Mouse (Mus musculus) adrenal gland, adult 2 months (tissue): ENCODE results near the gene Ndufs8. TPM values are rescaled to one million over a fixed set of nuclear protein-coding genes. Genes with fewer than 3 reads are reported as not detected.

Source experiments
- DNase-seq: peaks from one replicate; pipeline ENCODE4 v3.0.0; 2021
- polyA plus RNA-seq: library from polyadenylated mRNA; depleted of rRNA; stranded (reverse); fragments of >200 nt; gene quantifications from 2 replicates; pipeline ENCODE4 v1.2.3, GENCODE M21; 2012
- total RNA-seq, 2 experiments: library from RNA; stranded (reverse); gene quantifications; 2 replicates each; pipeline ENCODE4 v1.2.3; 2021

The Ndufs8 gene
- total and polyA plus RNA-seq, 3 experiments = 376 to 420 (median 380) TPM

DNA sequence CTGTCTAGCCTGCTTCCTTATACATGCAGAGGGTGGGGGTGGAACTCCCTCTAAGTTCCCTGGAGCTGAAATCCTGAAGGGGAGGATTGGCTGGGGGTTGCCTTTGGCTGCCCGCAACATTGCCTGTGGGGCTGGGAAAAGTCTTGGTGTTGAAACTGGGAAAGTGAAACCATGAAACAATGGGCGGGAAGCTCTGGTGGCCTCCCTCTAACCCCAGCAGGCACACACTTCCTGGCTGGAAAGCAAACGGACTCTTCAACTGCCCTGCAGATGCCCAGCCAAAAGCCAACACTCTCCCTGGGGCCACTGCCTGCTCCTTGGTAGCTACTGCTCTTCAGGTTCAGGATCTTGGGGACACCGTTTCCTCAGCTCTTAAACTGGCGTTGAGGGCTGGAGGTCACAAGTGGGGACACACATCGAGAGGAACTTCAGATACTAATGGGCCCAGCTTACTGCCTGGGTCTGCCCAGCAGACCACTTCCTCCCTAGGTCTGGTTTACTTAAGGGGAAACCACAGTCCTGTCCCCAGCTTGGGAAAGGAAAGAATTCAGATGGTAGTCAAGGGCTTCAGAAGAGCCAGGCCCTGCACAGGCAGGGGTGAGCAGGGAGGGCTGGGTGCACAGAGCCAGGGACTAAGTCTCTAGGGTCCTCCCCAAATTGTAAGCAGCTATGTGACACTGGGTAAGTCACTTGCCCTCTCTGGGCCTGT is 7.2 kb downstream of the Ndufs8 start:
- DNase-seq = peak; percentile 71

DNA sequence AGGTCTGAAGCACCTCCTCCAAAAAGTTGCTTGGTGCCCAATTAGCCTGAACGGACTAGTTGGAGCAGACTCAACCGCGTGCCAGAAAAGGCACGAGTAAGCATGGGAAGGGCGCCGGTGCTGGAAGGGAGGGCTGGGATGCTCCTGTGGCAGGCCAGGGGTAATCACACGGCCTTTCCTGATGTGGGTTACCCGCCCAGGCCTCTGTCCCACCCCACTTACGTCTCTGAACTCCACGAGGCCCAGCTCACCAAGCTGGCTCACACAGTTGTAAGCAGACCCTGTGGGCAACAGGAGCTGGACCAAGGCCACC is 8.3 kb downstream of the Ndufs8 start:
- no peak for DNase-seq

DNA sequence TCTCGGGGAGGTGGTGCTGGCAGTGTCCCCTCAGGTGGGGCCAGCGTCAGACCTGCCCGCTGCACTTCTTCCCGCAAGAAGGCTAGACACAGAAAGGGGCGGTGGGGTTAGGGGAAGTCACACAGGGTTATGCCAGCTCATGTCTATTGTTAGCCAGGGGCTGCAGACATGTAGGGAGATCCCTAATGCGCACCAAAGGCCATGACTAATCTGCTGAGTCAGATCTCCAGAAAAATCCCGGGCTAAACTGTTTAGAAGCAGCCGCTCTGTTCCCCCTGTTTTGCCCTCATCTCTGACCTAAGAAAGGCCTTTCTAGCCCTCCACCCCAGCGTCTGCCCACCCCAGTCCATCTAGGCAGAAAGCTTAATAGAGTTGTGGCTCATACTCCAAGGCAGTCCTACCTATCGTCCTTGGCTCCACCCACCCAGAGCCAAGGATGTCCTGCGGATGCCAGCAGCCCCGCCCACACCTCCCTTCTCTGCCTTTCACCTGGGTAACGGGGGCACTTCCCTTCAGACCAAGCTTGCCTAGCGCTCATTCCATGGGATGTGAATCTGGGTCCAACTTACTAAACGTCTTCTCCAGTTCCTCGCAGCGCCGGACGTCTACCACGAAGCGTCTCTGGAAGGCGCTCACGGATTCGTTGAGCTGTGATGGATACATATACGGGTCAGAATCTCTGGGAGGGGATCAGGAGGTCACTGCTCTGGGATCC is 8.8 kb downstream of the Ndufs8 start:
- no peak for DNase-seq

DNA sequence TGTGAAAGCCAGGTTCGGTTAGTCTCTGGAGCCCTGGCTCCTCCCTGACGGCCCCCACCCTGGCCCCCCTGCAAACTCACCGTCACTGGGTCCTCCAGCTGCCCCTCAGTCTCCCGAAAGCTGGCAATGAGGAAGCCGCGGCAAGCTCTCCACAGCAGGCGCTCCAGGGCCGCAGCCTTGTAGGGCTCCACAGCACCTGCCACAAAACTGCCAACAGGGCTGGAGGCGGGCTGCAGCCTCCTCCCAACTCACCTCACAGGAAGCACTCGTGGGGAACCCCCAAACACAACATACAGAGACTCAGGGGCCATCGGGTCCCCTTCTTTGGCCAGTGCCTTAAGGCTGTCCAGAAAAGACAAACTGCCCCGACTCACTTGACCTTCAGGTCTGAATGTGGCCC is 9.6 kb downstream of the Ndufs8 start:
- DNase-seq = no peak

DNA sequence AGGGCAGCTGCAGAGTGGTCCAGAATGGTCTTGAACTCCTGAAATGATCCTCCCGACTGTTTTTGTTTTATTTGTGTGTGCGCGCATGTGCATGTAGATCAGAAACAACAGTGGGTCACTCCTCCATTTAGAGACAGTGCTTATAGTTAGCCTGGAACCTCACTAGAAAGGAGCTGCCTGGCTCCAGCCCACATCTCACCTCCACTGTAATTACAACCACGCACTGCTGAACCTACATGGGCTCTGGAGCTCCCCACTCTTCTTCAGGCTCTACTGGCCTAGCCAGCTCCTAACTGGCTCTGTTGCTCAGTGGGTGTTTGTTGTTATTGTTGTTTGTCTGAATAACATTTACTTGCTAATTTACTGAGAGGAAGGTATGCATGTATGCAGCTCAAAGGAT is 13.0 kb downstream of the Ndufs8 start:
- DNase-seq = no peak

DNA sequence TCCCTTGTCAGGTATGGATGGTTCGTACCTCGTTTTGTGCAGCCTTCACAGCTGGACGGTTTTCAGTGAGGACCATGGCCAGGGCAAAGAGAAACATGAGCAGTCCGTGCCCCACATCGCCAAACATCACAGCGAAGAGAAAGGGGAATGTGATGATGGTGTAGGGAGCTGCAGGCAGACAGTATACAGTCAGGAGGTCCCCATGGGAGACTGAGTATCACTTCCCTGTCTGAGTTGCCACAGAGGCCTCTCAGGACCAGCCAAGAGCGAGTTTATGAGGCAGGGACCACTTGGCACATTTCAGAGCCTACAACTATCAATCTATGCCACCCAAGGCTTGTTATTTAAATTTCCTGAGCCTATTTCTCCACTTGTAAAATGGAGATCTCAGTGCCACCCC is 13.6 kb downstream of the Ndufs8 start:
- DNase-seq = no peak

DNA sequence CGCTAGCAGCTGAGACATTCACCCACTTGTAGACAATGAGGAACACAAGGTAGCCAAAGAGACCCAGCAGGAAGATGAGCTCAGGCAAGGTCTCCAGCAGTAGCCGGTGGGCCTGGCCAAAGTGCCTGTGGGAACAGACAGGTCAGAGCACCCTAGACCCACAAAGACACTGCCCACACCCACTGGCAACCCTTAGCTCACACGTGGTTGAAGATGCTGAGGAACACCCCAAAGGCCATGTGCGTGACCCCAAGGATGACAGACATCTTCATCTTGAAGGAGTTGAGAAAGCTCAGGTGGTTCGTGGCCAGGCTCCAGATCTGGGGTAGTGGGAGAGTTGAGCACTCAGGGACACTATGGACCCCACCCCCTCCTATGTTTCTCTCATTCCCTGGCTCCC is 15.0 kb downstream of the Ndufs8 start:
- DNase-seq = no peak

DNA sequence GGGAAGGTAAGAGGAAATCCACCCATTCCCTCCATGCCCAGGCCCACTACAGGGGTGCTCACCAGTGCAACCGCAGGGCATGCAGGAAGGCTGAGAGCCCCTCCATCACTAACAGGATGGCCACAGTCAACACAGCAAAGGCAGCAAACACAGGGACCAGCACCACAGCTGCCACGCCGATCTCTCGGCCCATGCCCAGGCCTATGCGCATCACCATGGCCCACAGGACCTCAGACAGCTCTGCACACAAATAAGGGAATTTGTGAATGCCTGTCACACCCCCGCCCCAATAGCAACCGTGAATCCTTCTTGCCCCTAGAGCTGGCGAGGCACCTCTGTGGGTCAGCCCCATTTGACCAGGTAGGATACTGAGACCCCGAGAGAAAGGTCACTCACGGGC is 16.4 kb downstream of the Ndufs8 start:
- no peak for DNase-seq

DNA sequence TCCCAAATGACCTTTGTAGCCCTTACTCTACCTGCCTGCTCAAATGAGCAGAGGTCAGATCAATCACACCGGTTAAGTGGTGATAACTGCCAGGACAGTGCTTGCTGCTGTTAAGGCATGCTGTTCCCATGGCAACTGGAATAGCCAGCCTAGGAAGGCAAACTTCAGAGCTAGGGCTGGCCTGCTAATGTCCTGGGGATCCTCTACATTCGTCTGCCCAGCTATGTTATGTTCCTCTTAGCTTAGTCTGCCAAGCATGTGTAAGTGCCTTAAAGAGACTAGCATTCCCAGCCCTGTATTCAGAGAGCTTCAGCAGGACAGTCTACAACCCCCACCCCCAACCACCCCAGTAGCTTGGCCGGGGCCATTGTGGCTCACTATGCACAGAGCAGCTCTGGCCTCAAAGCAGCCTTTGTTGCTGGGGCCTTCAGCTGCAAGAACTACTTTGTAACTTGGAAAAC is 17.4 kb downstream of the Ndufs8 start:
- DNase-seq = no peak

DNA sequence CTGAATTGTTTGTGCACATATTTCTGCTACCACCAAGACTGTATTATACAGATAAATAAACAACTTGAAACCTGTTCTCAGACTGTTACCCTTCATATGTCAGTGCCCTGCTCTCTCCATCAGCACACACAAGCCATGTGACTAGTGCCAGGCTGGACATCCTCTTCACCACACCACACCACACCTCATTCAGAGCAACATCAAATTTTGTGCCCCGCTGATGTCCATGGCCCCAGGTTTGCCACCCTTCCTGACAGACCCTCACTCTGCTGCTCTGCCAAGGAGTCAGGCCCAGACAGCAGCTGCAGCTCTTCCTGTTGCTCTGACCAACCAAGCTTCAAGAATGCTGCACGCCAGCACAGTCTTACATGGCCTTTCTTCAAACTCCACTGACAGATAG is 18.3 kb downstream of the Ndufs8 start:
- DNase-seq = no peak

DNA sequence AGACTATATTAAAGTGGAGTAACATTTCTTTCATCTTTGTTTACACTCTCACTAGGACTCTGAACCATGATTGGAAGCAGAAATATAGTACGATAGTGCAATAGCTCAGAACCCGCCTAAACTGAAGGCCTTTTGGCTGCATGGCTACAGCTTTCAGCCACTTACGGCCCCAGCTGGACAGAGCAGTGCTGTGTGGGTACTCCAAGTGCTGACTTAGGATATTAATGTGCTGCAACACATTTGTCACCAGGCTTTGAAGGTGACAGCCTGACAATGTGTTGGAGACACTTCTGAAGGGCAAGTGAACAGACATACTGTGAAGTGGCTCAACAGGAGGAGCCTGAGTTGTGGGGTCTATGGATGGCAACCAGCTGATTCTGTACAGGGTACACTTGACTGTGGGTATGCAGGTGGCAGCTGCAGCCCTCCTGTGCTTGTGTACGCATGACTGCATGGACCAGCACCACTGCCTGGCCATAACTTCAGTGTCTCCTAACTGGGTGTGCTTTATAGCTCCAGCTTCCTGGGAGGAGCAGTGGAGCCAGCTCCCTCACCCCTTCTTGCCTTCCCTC is 18.9 kb downstream of the Ndufs8 start:
- no peak for DNase-seq

DNA sequence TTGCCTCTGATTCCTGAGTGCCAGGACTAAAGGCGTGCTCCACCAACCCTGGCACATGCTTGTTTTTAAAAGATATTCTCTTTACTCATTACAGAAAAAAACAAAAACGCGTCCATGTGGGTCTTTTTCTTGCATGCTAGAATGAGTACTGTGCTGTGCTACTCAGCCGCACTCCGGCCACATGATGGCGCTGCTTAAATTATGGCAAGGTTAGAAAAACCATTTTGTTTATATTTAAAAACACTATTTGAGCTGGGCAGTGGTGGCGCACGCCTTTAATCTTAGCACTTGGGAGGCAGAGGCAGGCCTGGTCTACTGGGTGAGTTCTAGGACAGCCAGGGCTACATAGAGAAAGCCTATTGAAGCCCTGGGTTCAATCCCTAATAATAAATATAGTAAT is 22.4 kb downstream of the Ndufs8 start:
- no peak for DNase-seq

DNA sequence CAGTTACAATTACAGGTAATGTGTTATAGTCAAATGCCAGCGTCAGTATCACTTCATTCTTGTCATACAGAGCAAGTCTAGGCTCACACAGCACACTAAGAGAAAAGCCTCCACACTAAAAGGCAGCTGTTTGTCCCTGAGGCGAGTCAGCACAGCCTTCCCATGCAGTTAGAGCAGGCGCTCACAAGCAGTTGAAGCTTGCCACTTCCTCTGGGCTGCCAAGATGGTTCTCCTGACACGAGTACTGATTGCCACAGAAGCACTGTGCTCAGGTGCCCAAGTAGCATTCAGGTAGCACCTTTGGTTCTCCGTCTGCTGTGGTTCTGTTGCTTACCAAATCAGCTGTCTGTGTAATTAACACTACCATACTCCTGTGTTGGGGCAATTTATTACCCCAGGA is 23.5 kb downstream of the Ndufs8 start:
- DNase-seq = no peak

DNA sequence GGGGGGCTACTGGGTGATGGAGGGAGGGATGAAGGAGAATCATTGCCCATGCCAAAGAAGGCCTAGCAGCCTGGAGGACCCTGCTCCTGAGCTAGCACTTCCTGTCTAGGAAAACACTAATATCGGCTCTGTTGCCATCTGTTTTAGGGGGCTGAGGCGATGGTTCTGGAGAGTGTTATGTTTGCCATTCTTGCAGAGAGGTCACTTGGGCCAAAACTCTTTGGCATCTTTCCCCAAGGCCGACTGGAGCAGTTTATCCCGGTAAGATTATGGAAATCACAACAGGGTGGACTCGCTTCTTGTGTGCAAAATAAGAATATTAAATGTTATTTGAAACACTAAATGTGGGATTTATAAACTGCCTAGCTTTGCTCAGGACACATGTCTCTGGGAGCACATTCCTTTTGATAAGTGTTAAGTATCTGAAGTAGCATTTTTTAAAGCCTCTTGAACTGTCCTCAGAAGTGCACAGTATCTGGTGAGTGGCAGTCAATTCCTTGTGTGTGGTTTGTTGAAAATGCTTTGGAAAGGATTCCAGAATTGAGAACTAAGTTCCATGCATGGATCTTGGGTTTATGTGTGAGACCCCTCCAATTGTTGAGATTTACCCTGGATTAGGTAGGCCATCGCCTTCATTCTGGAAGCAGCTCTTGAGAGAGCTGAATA is 28.1 kb downstream of the Ndufs8 start:
- DNase-seq = peak; percentile 46

DNA sequence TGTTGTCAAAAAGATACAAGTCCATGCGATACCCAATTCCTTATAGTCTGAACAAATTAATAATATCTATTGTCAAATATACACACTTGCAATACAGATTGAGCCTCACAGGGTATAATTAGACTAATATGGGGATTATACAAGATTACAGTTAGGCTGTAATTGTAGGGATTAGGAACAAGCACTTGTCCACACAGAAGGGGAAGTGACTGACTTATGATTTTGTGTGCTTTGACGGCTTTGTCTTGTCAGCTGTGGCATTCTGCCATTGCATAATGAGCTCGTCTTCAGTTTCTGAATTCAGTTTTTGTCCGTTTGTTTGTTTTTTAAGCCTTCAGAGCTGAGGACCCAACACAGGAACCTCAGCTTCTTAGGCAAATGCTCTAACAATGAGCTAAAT is 30.4 kb downstream of the Ndufs8 start:
- no peak for DNase-seq

DNA sequence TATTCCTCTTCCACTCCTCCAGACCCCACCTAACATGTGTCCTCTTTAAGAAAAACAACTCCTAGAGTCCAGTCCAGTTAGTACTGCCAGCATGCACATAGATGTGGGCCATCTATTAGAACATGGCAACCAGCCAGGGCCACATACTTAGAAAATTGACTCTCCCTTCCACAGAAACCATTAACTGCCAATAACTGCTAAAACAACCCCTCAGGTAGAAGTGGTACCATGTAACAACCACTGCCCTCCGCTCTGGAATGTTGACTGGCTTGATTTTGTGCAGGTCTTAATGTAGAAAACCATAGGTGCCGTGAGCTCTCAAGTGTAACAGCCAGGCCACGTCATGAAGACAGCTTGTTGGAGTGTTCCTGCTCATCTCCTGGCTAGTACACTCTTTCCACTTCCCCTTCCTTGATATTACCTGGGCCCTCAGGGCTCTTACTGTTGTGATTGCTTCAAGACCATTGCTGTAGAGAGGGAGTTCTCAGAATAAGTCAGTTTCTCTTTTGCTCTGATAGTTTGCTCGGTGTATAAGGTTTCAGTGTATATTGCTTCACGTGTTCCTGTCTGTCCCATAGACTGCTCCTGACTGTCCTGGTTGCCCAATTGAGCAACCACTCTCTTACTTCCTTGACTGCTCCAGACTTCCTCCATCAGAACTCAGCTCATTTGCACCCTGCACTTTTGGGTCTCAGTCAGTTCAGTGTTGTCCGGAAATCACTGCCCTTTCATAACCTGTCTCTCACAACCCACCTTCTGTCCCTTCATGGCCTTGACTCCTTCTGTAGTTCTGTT is 32.3 kb downstream of the Ndufs8 start:
- no peak for DNase-seq

DNA sequence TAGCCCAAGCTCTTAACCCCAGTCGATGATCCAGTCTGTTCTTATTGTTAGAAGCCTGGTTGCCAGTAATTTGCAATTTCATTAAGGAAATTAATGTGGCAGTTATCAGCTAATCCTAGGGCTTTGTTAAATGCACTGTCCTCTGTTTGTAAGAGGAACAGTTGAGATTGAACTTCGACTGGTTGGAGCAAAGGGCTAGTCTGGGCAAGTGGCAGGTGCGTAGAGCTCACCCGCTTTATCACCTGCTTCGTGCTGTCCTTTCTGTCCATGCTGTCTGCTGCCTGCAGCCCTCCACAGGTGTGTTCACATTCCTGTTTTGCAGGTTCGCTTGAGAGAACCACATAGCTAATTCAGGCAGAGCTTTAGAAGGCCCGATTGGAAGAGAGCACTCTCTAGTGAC is 37.5 kb downstream of the Ndufs8 start:
- DNase-seq = no peak

DNA sequence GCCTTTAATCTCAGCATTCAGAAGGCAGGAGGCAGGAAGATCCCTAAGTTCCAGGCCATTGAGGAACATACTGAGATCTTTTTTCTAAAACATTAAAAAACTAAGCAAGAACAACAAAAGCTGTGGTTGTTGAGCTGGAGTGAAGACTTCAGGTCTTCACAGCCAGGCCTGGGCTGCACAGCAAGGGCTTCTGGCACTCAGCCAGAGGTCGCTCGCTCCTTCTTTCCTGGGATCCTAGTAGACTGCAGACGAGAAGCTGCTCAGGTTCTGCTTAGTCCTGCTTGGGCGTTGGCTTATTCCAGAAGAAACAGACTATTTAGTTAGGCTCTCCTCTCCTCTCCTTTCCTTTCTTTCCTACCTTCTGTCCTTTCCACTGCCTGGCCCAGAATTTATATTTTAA is 40.2 kb downstream of the Ndufs8 start:
- DNase-seq = no peak

DNA sequence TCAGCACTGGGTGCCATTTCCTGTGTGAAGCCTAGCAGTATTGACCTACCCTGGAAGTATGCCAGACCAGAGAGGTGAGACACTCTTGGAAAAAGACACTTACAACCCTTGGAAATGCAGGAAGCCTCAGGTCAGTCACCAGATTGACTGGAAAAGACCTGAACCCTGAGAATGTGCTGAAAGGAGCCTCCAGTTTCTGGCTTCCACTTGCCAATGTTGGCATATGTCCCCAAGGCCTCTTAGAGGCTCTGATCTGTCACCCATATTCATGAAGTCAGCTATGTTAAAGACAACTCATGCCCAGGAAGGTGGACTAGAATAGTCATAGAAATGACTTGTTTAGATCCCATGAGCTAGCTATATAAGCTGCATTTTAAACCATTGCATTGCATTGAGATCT is 41.1 kb downstream of the Ndufs8 start:
- DNase-seq = no peak

DNA sequence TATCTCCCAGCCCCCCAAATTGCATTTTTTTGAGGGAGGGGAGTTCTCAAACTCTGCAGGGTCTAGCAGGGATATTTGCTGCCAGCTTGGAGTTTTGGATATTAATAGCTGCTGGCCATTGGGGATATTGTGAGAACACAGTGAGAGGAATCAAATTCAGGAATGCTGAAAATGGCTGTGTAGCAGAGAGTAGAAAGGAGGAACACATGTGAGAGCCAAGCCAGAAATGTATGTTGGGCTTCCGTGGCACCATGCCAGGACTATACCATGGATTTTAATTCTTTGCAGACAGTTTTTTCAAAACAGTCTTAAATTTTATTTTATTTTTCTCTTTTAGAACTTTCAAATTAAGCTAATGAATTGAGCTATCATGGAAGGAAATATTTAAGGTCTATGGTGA is 44.3 kb downstream of the Ndufs8 start:
- no peak for DNase-seq

DNA sequence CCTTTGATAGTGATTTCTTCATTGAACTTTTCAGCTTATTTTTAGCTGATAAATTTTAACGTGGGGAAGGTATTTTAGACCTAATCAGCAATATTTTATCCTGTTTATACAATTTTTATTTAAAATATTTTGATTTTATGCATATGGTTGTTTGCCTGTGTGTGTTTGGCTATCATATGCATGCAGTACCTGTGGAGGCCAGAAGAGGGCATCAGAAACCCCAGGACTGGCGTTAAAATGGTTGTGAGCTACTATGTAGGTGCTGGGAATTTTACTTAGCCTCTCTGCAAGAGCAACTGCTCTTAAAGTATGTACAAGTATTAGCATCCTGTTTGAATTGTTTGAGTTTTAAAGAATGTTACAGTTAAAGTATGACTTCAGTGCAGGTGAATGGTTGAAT is 47.6 kb downstream of the Ndufs8 start:
- DNase-seq = no peak

DNA sequence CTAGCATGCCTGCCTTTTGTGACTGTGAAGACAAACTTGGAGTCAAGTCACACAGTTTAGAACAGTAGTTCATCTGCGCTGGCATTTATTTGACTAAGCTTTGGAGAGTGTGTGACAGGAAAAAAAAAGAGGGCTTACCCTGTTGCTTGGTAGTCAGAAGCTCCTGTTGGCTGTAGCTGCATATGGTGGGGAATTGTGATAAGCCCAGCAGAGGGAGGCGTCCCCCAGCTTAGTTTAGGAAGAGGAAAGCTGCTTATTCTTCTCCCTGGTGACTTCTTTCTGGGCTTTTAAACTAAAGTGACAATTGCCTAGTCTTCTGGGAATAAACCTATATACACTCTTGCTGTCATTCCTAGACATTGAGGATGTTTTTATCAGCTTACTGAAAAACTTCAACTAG is 49.9 kb downstream of the Ndufs8 start:
- no peak for DNase-seq
